Mouse (Mus musculus) limb, embryonic 14.5 days (tissue): ENCODE data around the gene Xrcc6. TPM values are rescaled to one million over a fixed set of nuclear protein-coding genes. Genes with fewer than 3 reads are reported as not detected.

Experiments
- ATAC-seq: fragments of 200-750 bp; cut with Nextera tagmentation; 2 replicates; pipeline ENCODE4 v1.8.0; 2017; ENCODE audit warnings: low read depth, moderate number of reproducible peaks, moderate TSS enrichment; ENCODE audit not compliant: low FRiP score
- DNase-seq: peaks from one replicate; pipeline ENCODE4 v3.0.0-alpha.2; 2015; ENCODE audit warnings: low spot score
- H3K27ac ChIP-seq: fragments of 300-500 bp; sonication (generic); replicated peaks from 2 replicates; pipeline ENCODE4 v1.5.1; 2014; ENCODE audit warnings: low read depth, mild to moderate bottlenecking, low read length, moderate library complexity, mixed read lengths
- H3K27me3 ChIP-seq: fragments of 300-500 bp; sonication (generic); 2 replicates; pipeline ENCODE4 v1.6.1; 2014; ENCODE audit warnings: low read length, mixed read lengths; ENCODE audit not compliant: control insufficient read depth, insufficient read depth
- H3K36me3 ChIP-seq: fragments of 300-500 bp; sonication (generic); 2 replicates; pipeline ENCODE4 v1.6.1; 2014; ENCODE audit warnings: mild to moderate bottlenecking, low read length, moderate library complexity, mixed read lengths; ENCODE audit not compliant: control insufficient read depth, insufficient read depth
- H3K4me1 ChIP-seq: fragments of 300-500 bp; sonication (generic); 2 replicates; pipeline ENCODE4 v1.6.1; 2014; ENCODE audit warnings: antibody characterized with exemption, low read length, mixed read lengths; ENCODE audit not compliant: control insufficient read depth, insufficient read depth
- H3K4me2 ChIP-seq: fragments of 300-500 bp; sonication (generic); replicated peaks from 2 replicates; pipeline ENCODE4 v1.6.1; 2014; ENCODE audit warnings: low read depth, mild to moderate bottlenecking, low read length, moderate library complexity; ENCODE audit not compliant: severe bottlenecking
- H3K4me3 ChIP-seq: fragments of 300-500 bp; sonication (generic); replicated peaks from 2 replicates; pipeline ENCODE4 v1.5.1; 2014; ENCODE audit warnings: low read length
- H3K9ac ChIP-seq: fragments of 300-500 bp; sonication (generic); 2 replicates; pipeline ENCODE4 v1.6.1; 2014; ENCODE audit warnings: mild to moderate bottlenecking, low read depth, low read length, moderate library complexity; ENCODE audit not compliant: severe bottlenecking
- H3K9me3 ChIP-seq: fragments of 300-500 bp; sonication (generic); 2 replicates; pipeline ENCODE4 v1.6.1; 2016; ENCODE audit warnings: low read length; ENCODE audit not compliant: control insufficient read depth
- POLR2A ChIP-seq: fragments of 200-500 bp; IDR thresholded peaks from 2 replicates; pipeline ENCODE4 v1.8.0; 2012; ENCODE audit warnings: inconsistent platforms, mild to moderate bottlenecking, moderate library complexity, borderline replicate concordance; ENCODE audit not compliant: insufficient read depth, insufficient read length; ENCODE audit errors: extremely low read depth
- WGBS: fragments of 180-500 bp; shearing (Covaris S2); extraction: QIAGEN DNeasy Blood & Tissue Kit; methylation state at CpG from one replicate; pipeline ENCODE4 v1.1.7; 2014; 5-methylcytosine and 5-hydroxymethylcytosine counted together
- polyA plus RNA-seq, 2 experiments: library from polyadenylated mRNA; depleted of rRNA in 1 of 2; stranded (reverse) in 1 of 2; unstranded in 1 of 2; fragments of >200 nt; fragmentation: Nextera tagmentation in 1 of 2; extraction: Ambion mirVana in 1 of 2; gene quantifications; 2 replicates each; pipeline versions ENCODE4 v1.2.1 to v1.2.3; 2012 to 2014

The Xrcc6 gene
- polyA plus RNA-seq, 2 experiments: 37.2 to 71.8 TPM

DNA sequence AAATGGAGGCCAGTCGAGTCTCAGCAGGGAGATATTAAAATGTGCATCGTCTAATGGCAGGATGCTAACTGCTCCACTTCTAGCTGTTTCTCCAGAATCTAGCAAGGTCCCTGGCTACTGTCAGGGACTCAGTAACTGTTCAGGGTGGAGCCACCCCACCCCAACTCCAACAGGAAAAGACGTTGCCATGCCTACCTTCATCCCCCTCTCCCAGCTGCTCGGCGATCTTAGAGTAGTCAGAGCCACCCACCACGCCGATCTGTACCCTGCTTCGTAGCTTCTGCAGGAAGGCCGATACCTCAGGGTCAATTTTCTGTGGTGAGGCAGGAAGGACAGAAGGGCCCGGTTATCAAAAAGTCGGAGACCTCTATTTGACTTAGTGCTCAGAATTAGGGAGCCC is 30.0 kb upstream of the Xrcc6 start:
- Histone ChIP-seq H3K4me3 (no peak overlapping the region), H3K27me3 (no peaks in the 10 kb centered on the region), H3K9ac (no peak overlapping the region), H3K9me3 (no peaks in the 10 kb centered on the region), H3K4me1 (no peaks in the 10 kb centered on the region), H3K4me2 (no peak overlapping the region), H3K27ac (no peak overlapping the region), H3K36me3 (peaks cover 18% of the 10 kb centered on the region)
- no peak for TF ChIP-seq POLR2A
- ATAC-seq: no peak
- 88% methylated on average over 11 of the region's 11 CpGs for WGBS
- no peak for DNase-seq

DNA sequence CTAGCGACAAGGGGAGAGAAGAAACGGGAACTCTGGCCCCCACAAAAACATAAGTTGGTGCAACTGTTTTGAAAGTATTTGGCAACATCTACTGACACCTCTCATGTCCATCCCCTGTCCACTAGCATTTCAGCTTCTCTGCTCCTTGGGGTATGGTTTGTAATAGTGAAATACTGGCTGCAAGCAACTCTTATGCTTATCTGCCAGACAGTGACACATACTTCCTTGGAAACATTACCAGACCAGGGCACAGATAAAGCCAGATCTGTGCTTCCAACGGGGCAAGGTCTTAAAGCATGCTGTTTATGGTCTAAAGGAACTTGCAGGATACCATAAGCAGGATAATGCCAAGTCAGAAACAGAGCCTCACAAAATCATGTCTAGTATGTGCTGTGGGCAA is 28.7 kb upstream of the Xrcc6 start:
- H3K4me3 ChIP-seq: no peak overlapping the region
- DNase-seq: no peak
- H3K4me2 ChIP-seq: no peak overlapping the region
- TF ChIP-seq POLR2A: no peak
- H3K4me1 ChIP-seq: no peaks in the 10 kb centered on the region
- H3K27me3 ChIP-seq: no peaks in the 10 kb centered on the region
- no peak for ATAC-seq
- peaks cover 18% of the 10 kb centered on the region for H3K36me3 ChIP-seq
- WGBS: 83% methylated on average over 3 of the region's 3 CpGs
- H3K9me3 ChIP-seq: no peaks in the 10 kb centered on the region
- H3K9ac ChIP-seq: no peak overlapping the region
- H3K27ac ChIP-seq: no peak overlapping the region

GRCm38 (mm10) chr15:81960171-81961077 is 27.2 kb upstream of the Xrcc6 start, which contains the start of gene Pmm1:
TSS of gene Pmm1 (minus strand) at chr15:81960930.
- TF ChIP-seq POLR2A: no peak
- no peaks in the 10 kb centered on the region for H3K4me1 ChIP-seq
- peak within 1 kb of the TSS; percentile 72 for H3K9ac ChIP-seq
- H3K27ac ChIP-seq: peak within 1 kb of the TSS; percentile 68
- peak within 1 kb of the TSS; percentile 67 for H3K4me3 ChIP-seq
- ATAC-seq: peak; percentile 98
- under 1% methylated on average over 62 of the region's 77 CpGs for WGBS
- H3K36me3 ChIP-seq: peaks cover 2% of the 10 kb centered on the region
- H3K27me3 ChIP-seq: no peaks in the 10 kb centered on the region
- peak; percentile 99 for DNase-seq
- H3K9me3 ChIP-seq: no peaks in the 10 kb centered on the region
- peak within 1 kb of the TSS; percentile 97 for H3K4me2 ChIP-seq

DNA sequence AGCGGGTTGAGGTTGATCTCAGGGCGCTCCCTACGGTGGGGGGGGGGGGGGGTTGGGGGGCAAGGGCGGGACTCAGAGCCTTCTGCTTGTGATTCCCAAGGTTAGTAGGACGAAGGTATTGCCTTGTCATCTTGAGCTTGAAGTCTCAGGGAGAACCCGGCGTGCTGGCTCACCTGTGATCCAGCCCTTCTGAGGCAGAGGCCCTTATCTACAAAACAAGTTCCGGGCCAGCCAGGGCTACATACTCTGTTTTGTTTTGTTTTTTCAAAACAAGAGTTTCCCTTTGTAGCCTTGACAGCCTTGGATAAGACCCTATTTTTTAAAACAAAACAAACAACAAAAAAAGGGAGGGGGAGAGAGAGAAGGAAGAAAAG is 26.6 kb upstream of the Xrcc6 start:
- WGBS: under 1% methylated on average over 4 of the region's 8 CpGs
- H3K4me3 ChIP-seq: peak overlapping the region; percentile 67
- no peaks in the 10 kb centered on the region; the same call in 1 of the 2 replicates for H3K36me3 ChIP-seq
- H3K4me1 ChIP-seq: no peaks in the 10 kb centered on the region
- H3K27ac ChIP-seq: no peak overlapping the region
- no peak for DNase-seq
- H3K9ac ChIP-seq: no peak overlapping the region
- TF ChIP-seq POLR2A: no peak
- H3K9me3 ChIP-seq: no peaks in the 10 kb centered on the region
- no peak for ATAC-seq
- peak overlapping the region; percentile 97 for H3K4me2 ChIP-seq
- H3K27me3 ChIP-seq: no peaks in the 10 kb centered on the region

- Histone ChIP-seq H3K9me3 (no peaks in the 10 kb centered on the region), H3K4me2 (no peak overlapping the region), H3K27ac (no peak overlapping the region), H3K36me3 (no peaks in the 10 kb centered on the region), H3K27me3 (no peaks in the 10 kb centered on the region), H3K9ac (no peak overlapping the region), H3K4me3 (no peak overlapping the region), H3K4me1 (no peaks in the 10 kb centered on the region)
- TF ChIP-seq POLR2A: no peak
- ATAC-seq (no peak), DNase-seq (no peak)
- WGBS: 29% methylated on average over 1 of the region's 1 CpGs
Measured at GRCm38 (mm10) chr15:81964262-81964661, 23.4 kb upstream of the Xrcc6 start.
